Comparison of ENCODE assay signal across 10 mouse cellular contexts in genomic region chr10:40068595-40068994, GRCm38 (mm10). TPM values are rescaled to one million over a fixed set of nuclear protein-coding genes. Genes with fewer than 3 reads are reported as not detected.
A peak's percentile ranks its signal among the peaks of the same experiment; 100 is the strongest.
DNase-seq lines count a peak whose midpoint lies in the region; ATAC-seq lines count a peak whose summit lies in the region.
"Had no signal": no experiment of that assay in that cellular context is flagged by ENCODE, and none has a peak within 500 bp of the region (broad histone marks: within the 10 kb centered on the region; RNA-seq: fewer than 3 reads in every experiment).

No protein-coding gene starts in this region.

- DNase-seq in hindbrain, embryonic 10.5 days (ENCODE audit: low spot score): no peak
- DNase-seq in lung, postnatal 36 days: peak; percentile 29
- no peak for DNase-seq in lung, postnatal 4 days
- no peak for DNase-seq in adrenal gland, postnatal 10 days
- DNase-seq: cerebellum, postnatal 36 days had no signal

- no peak overlapping the region for H3K4me2 ChIP-seq in hindbrain, embryonic 13.5 days
- H3K4me2 ChIP-seq in heart, embryonic 15.5 days: no peak overlapping the region
- H3K4me2 ChIP-seq: kidney, embryonic 15.5 days had no signal

- no peak for ATAC-seq in hindbrain, embryonic 13.5 days (ENCODE audit: low FRiP score)
- no peak for ATAC-seq in heart, embryonic 15.5 days (replicated peaks; ENCODE audit: insufficient number of reproducible peaks, insufficient read depth, low FRiP score, low read depth)
- ATAC-seq in neutrophil, adult 5-6 weeks (ENCODE audit: extremely low read depth, insufficient number of reproducible peaks, low FRiP score, poor library complexity, severe bottlenecking): peak; percentile 34; the same call in 1 of the 2 replicates

- no peak overlapping the region for H3K9ac ChIP-seq in hindbrain, embryonic 13.5 days
- H3K9ac ChIP-seq in heart, embryonic 15.5 days: no peak overlapping the region
- H3K9ac ChIP-seq: kidney, embryonic 15.5 days had no signal

- no peak overlapping the region for H3K4me3 ChIP-seq in hindbrain, embryonic 10.5 days
- H3K4me3 ChIP-seq in hindbrain, embryonic 13.5 days: no peak overlapping the region
- H3K4me3 ChIP-seq in heart, embryonic 15.5 days: no peak overlapping the region
- H3K4me3 ChIP-seq: kidney, embryonic 15.5 days had no signal

- peaks cover 33% of the 10 kb centered on the region for H3K4me1 ChIP-seq in hindbrain, embryonic 10.5 days (replicated peaks)
- H3K4me1 ChIP-seq in hindbrain, embryonic 13.5 days (replicated peaks): peaks cover 8% of the 10 kb centered on the region
- peaks cover 20% of the 10 kb centered on the region for H3K4me1 ChIP-seq in heart, embryonic 15.5 days (replicated peaks)

- 76% methylated on average over 10 of the region's 10 CpGs for WGBS in hindbrain, embryonic 10.5 days
- 68% methylated on average over 10 of the region's 10 CpGs for WGBS in hindbrain, embryonic 13.5 days
- WGBS in heart, embryonic 15.5 days: 66% methylated on average over 10 of the region's 10 CpGs

- peak overlapping the region; percentile 12; the same call in 1 of the 2 replicates for H3K27ac ChIP-seq in hindbrain, embryonic 10.5 days
- no peak overlapping the region for H3K27ac ChIP-seq in hindbrain, embryonic 13.5 days
- H3K27ac ChIP-seq in heart, embryonic 15.5 days: peak overlapping the region; percentile 60
- H3K27ac ChIP-seq: kidney, embryonic 15.5 days had no signal

- H3K27me3 ChIP-seq in hindbrain, embryonic 10.5 days (ENCODE audit: insufficient read depth, poor library complexity, severe bottlenecking): no peaks in the 10 kb centered on the region
- no peaks in the 10 kb centered on the region for H3K27me3 ChIP-seq in hindbrain, embryonic 13.5 days
- no peaks in the 10 kb centered on the region for H3K27me3 ChIP-seq in heart, embryonic 15.5 days
- H3K27me3 ChIP-seq: kidney, embryonic 15.5 days had no signal

- H3K36me3 ChIP-seq in hindbrain, embryonic 10.5 days: no peaks in the 10 kb centered on the region
- no peaks in the 10 kb centered on the region for H3K36me3 ChIP-seq in hindbrain, embryonic 13.5 days
- H3K36me3 ChIP-seq in heart, embryonic 15.5 days: no peaks in the 10 kb centered on the region
- H3K36me3 ChIP-seq: kidney, embryonic 15.5 days had no signal

- H3K9me3 ChIP-seq in hindbrain, embryonic 10.5 days: no peaks in the 10 kb centered on the region
- no peaks in the 10 kb centered on the region for H3K9me3 ChIP-seq in hindbrain, embryonic 13.5 days
- no peaks in the 10 kb centered on the region for H3K9me3 ChIP-seq in heart, embryonic 15.5 days (replicated peaks)
- H3K9me3 ChIP-seq: kidney, embryonic 15.5 days had no signal

RNA-seq across cellular contexts. Expression of gene Mfsd4b1, which starts 43.5 kb away (rescaled TPM):
- polyA plus RNA-seq in hindbrain, embryonic 10.5 days (2016; fragmentation: Nextera tagmentation; extraction: Ambion mirVana): not detected in 2 replicates
- polyA plus RNA-seq in hindbrain, embryonic 13.5 days (2015; fragmentation: Nextera tagmentation; extraction: Ambion mirVana): 0.14 TPM in 2 replicates
- polyA plus RNA-seq in heart, embryonic 15.5 days (2015; fragmentation: Nextera tagmentation; extraction: Ambion mirVana): 0.62 and 1.0 TPM in 2 replicates
- total RNA-seq in neutrophil, adult 5-6 weeks (2017): not detected in 2 replicates
- total RNA-seq in adrenal gland, postnatal 10 days (2021): 1 to 10 TPM; 6.4 to 7.4 TPM
- polyA plus RNA-seq: neural tube, embryonic 11.5 days had no signal
